Mouse (Mus musculus) ES-Bruce4 (cell line): ENCODE data around the gene Get4.

Source experiments
- CTCF ChIP-seq: IDR thresholded peaks from one replicate; pipeline ENCODE4 v1.8.1; 2011; ENCODE audit warnings: low read depth, low read length
- EP300 ChIP-seq: IDR thresholded peaks from 2 replicates; pipeline ENCODE4 v1.6.1; 2011; ENCODE audit warnings: low read depth, low read length; ENCODE audit not compliant: insufficient read depth
- POLR2A ChIP-seq: IDR thresholded peaks from one replicate; pipeline ENCODE4 v1.8.1; 2011; ENCODE audit warnings: low read length; ENCODE audit not compliant: insufficient read depth

DNA sequence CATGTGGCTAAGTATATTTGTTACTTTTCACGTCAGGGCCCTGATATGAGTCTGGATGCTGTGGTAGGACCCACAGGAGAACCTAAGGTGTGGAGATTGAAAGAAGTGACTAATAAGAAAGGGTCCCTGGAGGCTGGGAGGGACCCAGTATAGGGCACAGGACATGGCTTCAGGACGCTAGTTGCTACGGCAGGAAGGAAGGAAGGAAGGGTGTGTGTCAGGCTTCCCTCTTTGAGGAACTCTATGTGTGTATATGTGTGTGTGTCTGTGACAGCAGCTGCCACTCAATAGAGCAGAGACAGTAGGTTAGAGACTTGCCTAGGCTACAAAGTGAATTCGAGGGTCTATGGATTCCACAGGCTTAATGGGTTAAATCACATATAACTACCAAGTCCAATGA lies 31.5 kb upstream of the Get4 start:
- TF ChIP-seq CTCF (no peak), POLR2A (no peak), EP300 (no peak)
